Mouse (Mus musculus) embryonic facial prominence, embryonic 10.5 days (tissue): Measurements from ENCODE around the gene Mup3. TPM values are rescaled to one million over a fixed set of nuclear protein-coding genes. Genes with fewer than 3 reads are reported as not detected.
A peak's percentile ranks its signal among the peaks of the same experiment; 100 is the strongest.
"Not testable (repeated sequence)": the region's sequence is repeated elsewhere in the genome, so short reads cannot be mapped to it uniquely, and the experiment has no call there.

Experiments
- DNase-seq: peaks from one replicate; pipeline ENCODE4 v3.0.0-alpha.2; 2017; ENCODE audit warnings: low spot score
- H3K27ac ChIP-seq: fragments of 300-500 bp; sonication (generic); replicated peaks from 2 replicates; pipeline ENCODE4 v1.5.1; 2016; ENCODE audit warnings: mild to moderate bottlenecking
- H3K27me3 ChIP-seq: fragments of 300-500 bp; sonication (generic); replicated peaks from 2 replicates; pipeline ENCODE4 v1.6.1; 2016; ENCODE audit warnings: low read depth, mild to moderate bottlenecking; ENCODE audit not compliant: poor library complexity, severe bottlenecking
- H3K36me3 ChIP-seq: fragments of 300-500 bp; sonication (generic); replicated peaks from 2 replicates; pipeline ENCODE4 v1.6.1; 2016; ENCODE audit warnings: mild to moderate bottlenecking, moderate library complexity
- H3K4me1 ChIP-seq: fragments of 300-500 bp; sonication (generic); 2 replicates; pipeline ENCODE4 v1.6.1; 2016
- H3K4me3 ChIP-seq: fragments of 300-500 bp; sonication (generic); 2 replicates; pipeline ENCODE4 v1.5.1; 2016; ENCODE audit warnings: mild to moderate bottlenecking, moderate library complexity
- H3K9me3 ChIP-seq: fragments of 300-500 bp; sonication (generic); 2 replicates; pipeline ENCODE4 v1.6.1; 2016; ENCODE audit warnings: mild to moderate bottlenecking
- WGBS: fragments of 180-500 bp; shearing (Covaris S2); methylation state at CpG from one replicate; pipeline ENCODE4 v1.1.7; 2016; 5-methylcytosine and 5-hydroxymethylcytosine counted together
- polyA plus RNA-seq: library from polyadenylated mRNA; unstranded; fragments of >200 nt; fragmentation: Nextera tagmentation; extraction: Ambion mirVana; gene quantifications from 2 replicates; pipeline ENCODE4 v1.2.1, GENCODE M21; 2016

The Mup3 gene
- polyA plus RNA-seq: not detected in 2 replicates

GRCm38 (mm10) chr4:62087241-62087640 is at the start of gene Mup3:
Gene Mup3 (minus strand): TSS chr4:62087342.
- DNase-seq: no peak
- WGBS: 84% methylated on average over 2 of the region's 2 CpGs
- Histone ChIP-seq H3K27ac (no peak within 1 kb of the TSS), H3K4me1 (no peaks in the 10 kb centered on the region), H3K9me3 (no peaks in the 10 kb centered on the region), H3K27me3 (no peaks in the 10 kb centered on the region), H3K36me3 (no peaks in the 10 kb centered on the region), H3K4me3 (no peak within 1 kb of the TSS)

DNA sequence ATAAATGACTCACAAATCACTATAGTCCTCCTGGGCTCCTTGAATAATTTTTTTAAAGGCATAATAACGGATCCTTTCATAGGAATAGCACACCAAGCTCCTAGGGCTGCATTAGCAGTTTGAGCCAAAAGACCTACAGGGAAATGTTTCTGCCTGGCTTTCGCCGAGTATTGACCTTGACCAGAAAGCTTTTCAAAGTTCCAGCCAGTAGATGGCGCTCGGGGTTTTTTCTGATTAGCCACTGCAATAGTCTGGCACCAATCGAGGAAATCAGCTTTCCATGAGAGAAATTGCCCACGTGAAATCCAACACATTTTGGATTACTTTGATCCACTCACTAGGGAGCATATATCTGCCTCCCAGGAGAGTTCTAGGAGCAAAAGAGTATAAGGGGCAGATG is 46.6 kb upstream of the Mup3 start:
- Histone ChIP-seq H3K4me1 (no peaks in the 10 kb centered on the region), H3K36me3 (no peaks in the 10 kb centered on the region), H3K27me3 (no peaks in the 10 kb centered on the region), H3K9me3 (peaks cover 47% of the 10 kb centered on the region), H3K27ac (no peak overlapping the region), H3K4me3 (no peak overlapping the region)
- WGBS: 71% methylated on average over 7 of the region's 7 CpGs
- peak; percentile 12 for DNase-seq

DNA sequence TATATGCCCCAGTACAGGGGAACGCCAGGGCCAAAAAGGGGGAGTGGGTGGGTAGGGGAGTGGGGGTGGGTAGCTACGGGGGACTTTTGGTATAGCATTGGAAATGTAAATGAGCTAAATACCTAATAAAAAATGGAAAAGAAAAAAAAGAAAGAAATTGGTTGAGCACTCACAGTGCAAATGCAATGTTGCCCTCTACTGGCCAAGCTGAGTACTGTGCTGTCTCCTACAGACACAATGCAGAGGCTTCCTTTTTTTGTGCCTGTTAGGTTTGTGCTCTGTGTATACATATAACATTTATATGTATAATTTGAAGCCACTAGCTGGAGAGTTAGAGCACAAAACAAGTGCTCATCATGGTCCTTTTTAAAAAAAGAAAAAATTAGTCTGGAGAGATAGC is 16.2 kb upstream of the Mup3 start:
- 83% methylated on average over 2 of the region's 2 CpGs for WGBS

DNA sequence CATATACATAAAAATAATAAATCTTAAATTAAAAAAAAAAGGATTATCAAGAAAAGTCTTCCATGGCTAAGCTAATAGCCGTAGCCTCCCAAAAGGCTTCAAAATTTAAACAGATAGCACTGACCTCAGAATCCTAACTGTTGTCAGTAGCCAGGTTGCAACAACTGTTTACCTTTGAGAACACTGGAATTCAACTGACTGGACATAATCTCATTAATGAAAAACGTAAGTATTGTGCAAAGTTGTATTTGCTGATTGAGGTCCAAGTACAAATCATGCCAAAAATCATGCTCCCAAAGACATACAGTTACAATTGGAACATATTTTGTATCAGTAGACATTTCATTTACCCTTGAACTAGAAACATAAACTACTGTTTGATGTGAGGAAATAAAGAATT is 811 bp upstream of the Mup3 start:
- no peak overlapping the region for H3K27ac ChIP-seq
- no peaks in the 10 kb centered on the region for H3K36me3 ChIP-seq
- no peaks in the 10 kb centered on the region for H3K9me3 ChIP-seq
- no peak overlapping the region for H3K4me3 ChIP-seq
- WGBS: 83% methylated on average over 2 of the region's 2 CpGs
- H3K4me1 ChIP-seq: no peaks in the 10 kb centered on the region
- H3K27me3 ChIP-seq: no peaks in the 10 kb centered on the region
- DNase-seq: no peak

More for the DNA sequence above, 16.2 kb upstream of the Mup3 start:
- not testable (repeated sequence) for H3K27ac ChIP-seq, H3K4me1 ChIP-seq, H3K4me3 ChIP-seq, H3K9me3 ChIP-seq, H3K27me3 ChIP-seq, H3K36me3 ChIP-seq
- DNase-seq: peak; percentile 24

GRCm38 (mm10) chr4:62082755-62083154 is 4.4 kb downstream of the Mup3 start:
- no peaks in the 10 kb centered on the region for H3K27me3 ChIP-seq
- H3K4me3 ChIP-seq: no peak overlapping the region
- H3K36me3 ChIP-seq: no peaks in the 10 kb centered on the region
- no peak for DNase-seq
- H3K27ac ChIP-seq: no peak overlapping the region
- no peaks in the 10 kb centered on the region for H3K9me3 ChIP-seq
- H3K4me1 ChIP-seq: no peaks in the 10 kb centered on the region

DNA sequence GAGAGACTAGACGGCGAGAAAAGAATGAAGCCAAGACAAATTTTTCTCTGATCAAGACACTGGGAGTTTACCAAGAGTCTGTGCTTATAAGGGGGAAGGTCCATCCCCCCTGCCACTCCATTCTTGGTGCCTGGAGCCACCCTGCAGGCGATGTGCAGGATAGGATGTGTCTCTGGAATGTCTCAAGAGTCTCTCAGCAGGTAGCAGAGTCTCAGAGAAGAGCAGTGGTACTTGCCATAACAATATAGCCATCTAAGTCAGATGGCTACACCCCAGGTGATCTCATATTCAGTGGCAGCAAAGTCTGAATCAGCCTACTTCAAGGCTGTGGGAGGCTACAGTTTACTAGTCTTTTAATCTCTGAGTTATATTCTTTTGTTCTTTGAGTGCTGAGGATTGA is 12.0 kb downstream of the Mup3 start:
- no peaks in the 10 kb centered on the region for H3K36me3 ChIP-seq
- H3K4me1 ChIP-seq: no peaks in the 10 kb centered on the region
- no peak overlapping the region for H3K27ac ChIP-seq
- DNase-seq: no peak
- peaks cover 5% of the 10 kb centered on the region; the same call in 1 of the 2 replicates for H3K9me3 ChIP-seq
- 63% methylated on average over 3 of the region's 3 CpGs for WGBS
- no peaks in the 10 kb centered on the region for H3K27me3 ChIP-seq
- H3K4me3 ChIP-seq: no peak overlapping the region

DNA sequence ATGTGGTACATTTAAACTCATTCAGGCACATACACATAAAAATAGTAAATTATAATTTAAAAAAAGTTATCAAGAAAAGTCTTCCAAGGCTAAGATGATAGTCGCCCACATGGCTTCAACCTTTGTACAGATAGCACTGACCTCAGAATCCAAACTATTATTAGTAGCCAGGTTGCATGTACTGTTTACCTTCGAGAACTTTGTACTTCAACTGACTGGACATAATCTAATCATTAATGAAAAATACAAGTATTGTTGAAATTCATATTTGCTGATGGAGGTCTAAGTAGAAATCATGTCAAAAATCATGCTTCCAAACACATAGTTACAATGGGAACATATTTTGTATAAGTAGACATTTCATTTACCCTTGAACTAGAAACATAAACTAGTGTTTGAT is 32.4 kb downstream of the Mup3 start:
- H3K4me3 ChIP-seq, H3K27me3 ChIP-seq, H3K27ac ChIP-seq, H3K4me1 ChIP-seq, DNase-seq, H3K9me3 ChIP-seq, H3K36me3 ChIP-seq: not testable (repeated sequence)
- 84% methylated on average over 2 of the region's 2 CpGs for WGBS

- not testable (repeated sequence) for H3K4me1 ChIP-seq, H3K27me3 ChIP-seq, H3K36me3 ChIP-seq, DNase-seq, H3K4me3 ChIP-seq, H3K9me3 ChIP-seq, H3K27ac ChIP-seq
- 86% methylated on average over 3 of the region's 3 CpGs for WGBS
These were observed 33.1 kb downstream of the Mup3 start, which contains the start of gene Mup20 for GRCm38 (mm10) chr4:62054058-62054457. Gene Mup20 (minus strand): TSS chr4:62054158.

Other genes with a start within 250 kb of the Mup3 start
- gene Mup20, start 33.2 kb downstream of the Mup3 start, polyA plus RNA-seq: not detected in 2 replicates
- not detected in 2 replicates for gene Mup21, start 63.5 kb upstream of the Mup3 start, polyA plus RNA-seq
- gene Zfp37, start 143.7 kb upstream of the Mup3 start, polyA plus RNA-seq: 18.7 and 19.8 TPM in 2 replicates
- 10.2 and 10.7 TPM in 2 replicates for gene Slc31a2, start 175.2 kb upstream of the Mup3 start, polyA plus RNA-seq